Mouse (Mus musculus) kidney, embryonic 15.5 days (tissue): ENCODE measurements around the gene Aff4. TPM values are rescaled to one million over a fixed set of nuclear protein-coding genes. Genes with fewer than 3 reads are reported as not detected.

Experiments
- ATAC-seq: fragments of 200-750 bp; cut with Nextera tagmentation; replicated peaks from 2 replicates; pipeline ENCODE4 v1.8.0; 2017; ENCODE audit warnings: moderate TSS enrichment; ENCODE audit not compliant: low FRiP score
- H3K27ac ChIP-seq: fragments of 300-500 bp; sonication (generic); 2 replicates; pipeline ENCODE4 v1.5.1; 2015; ENCODE audit warnings: mild to moderate bottlenecking, inconsistent platforms
- H3K27me3 ChIP-seq: fragments of 300-500 bp; sonication (generic); 2 replicates; pipeline ENCODE4 v1.6.1; 2015; ENCODE audit warnings: inconsistent platforms
- H3K36me3 ChIP-seq: fragments of 300-500 bp; sonication (generic); 2 replicates; pipeline ENCODE4 v1.6.1; 2015; ENCODE audit warnings: inconsistent platforms
- H3K4me1 ChIP-seq: fragments of 300-500 bp; sonication (generic); 2 replicates; pipeline ENCODE4 v1.6.1; 2015; ENCODE audit warnings: inconsistent platforms
- H3K4me2 ChIP-seq: fragments of 300-500 bp; sonication (generic); 2 replicates; pipeline ENCODE4 v1.6.1; 2015; ENCODE audit warnings: moderate library complexity, mild to moderate bottlenecking, inconsistent platforms
- H3K4me3 ChIP-seq: fragments of 300-500 bp; sonication (generic); replicated peaks from 2 replicates; pipeline ENCODE4 v1.5.1; 2015; ENCODE audit warnings: mild to moderate bottlenecking, inconsistent platforms
- H3K9ac ChIP-seq: fragments of 300-500 bp; sonication (generic); 2 replicates; pipeline ENCODE4 v1.6.1; 2015; ENCODE audit warnings: mild to moderate bottlenecking, inconsistent platforms
- H3K9me3 ChIP-seq: fragments of 300-500 bp; sonication (generic); replicated peaks from 2 replicates; pipeline ENCODE4 v1.6.1; 2016; ENCODE audit warnings: inconsistent platforms
- WGBS: fragments of 180-500 bp; shearing (Covaris S2); methylation state at CpG from one replicate; pipeline ENCODE4 v1.1.7; 2015; ENCODE audit warnings: mixed read lengths; 5-methylcytosine and 5-hydroxymethylcytosine counted together
- polyA plus RNA-seq: library from polyadenylated mRNA; unstranded; fragments of >200 nt; fragmentation: Nextera tagmentation; extraction: Ambion mirVana; gene quantifications from 2 replicates; pipeline ENCODE4 v1.2.1, GENCODE M21; 2015

Aff4 gene
- polyA plus RNA-seq, 1 experiment from 2014 or later, result 32.1 TPM

- 37% methylated on average over 5 of the region's 5 CpGs for WGBS
These were observed 7.9 kb upstream of the Aff4 start for GRCm38 (mm10) chr11:53342711-53343110.

GRCm38 (mm10) chr11:53345328-53345727 lies 5.3 kb upstream of the Aff4 start:
- Histone ChIP-seq H3K4me2 (no peak overlapping the region), H3K27me3 (no peaks in the 10 kb centered on the region), H3K4me3 (no peak overlapping the region), H3K9me3 (no peaks in the 10 kb centered on the region), H3K27ac (no peak overlapping the region), H3K36me3 (no peaks in the 10 kb centered on the region), H3K9ac (no peak overlapping the region), H3K4me1 (peaks cover 12% of the 10 kb centered on the region; the same call in 1 of the 2 replicates)
- 26% methylated on average over 5 of the region's 5 CpGs for WGBS
- ATAC-seq, result no peak

More at GRCm38 (mm10) chr11:53342711-53343110, 7.9 kb upstream of the Aff4 start:
- Histone ChIP-seq H3K27ac (no peak overlapping the region), H3K27me3 (no peaks in the 10 kb centered on the region), H3K36me3 (no peaks in the 10 kb centered on the region), H3K4me1 (0 out of 2 replicates have a peak, but pooled peaks cover 7% of the 10 kb centered on the region), H3K4me2 (no peak overlapping the region), H3K9me3 (no peaks in the 10 kb centered on the region), H3K4me3 (no peak overlapping the region), H3K9ac (no peak overlapping the region)
- ATAC-seq, result no peak

GRCm38 (mm10) chr11:53345738-53346137 lies 4.9 kb upstream of the Aff4 start:
- H3K4me2 ChIP-seq, result no peak overlapping the region
- H3K9ac ChIP-seq, result no peak overlapping the region
- H3K36me3 ChIP-seq, result no peaks in the 10 kb centered on the region
- H3K9me3 ChIP-seq, result no peaks in the 10 kb centered on the region
- H3K4me1 ChIP-seq, result peaks cover 12% of the 10 kb centered on the region; the same call in 1 of the 2 replicates
- H3K27me3 ChIP-seq, result no peaks in the 10 kb centered on the region
- H3K4me3 ChIP-seq, result no peak overlapping the region
- no peak overlapping the region for H3K27ac ChIP-seq
- ATAC-seq, result no peak
- 44% methylated on average over 2 of the region's 2 CpGs for WGBS

GRCm38 (mm10) chr11:53351224-53351942 lies 750 bp downstream of the Aff4 start:
- peak overlapping the region; percentile 98 for H3K9ac ChIP-seq
- peaks cover 14% of the 10 kb centered on the region; the same call in 1 of the 2 replicates for H3K36me3 ChIP-seq
- H3K4me1 ChIP-seq, result peaks cover 11% of the 10 kb centered on the region
- no peak; the same call in 1 of the 2 replicates for ATAC-seq
- H3K27me3 ChIP-seq, result no peaks in the 10 kb centered on the region
- WGBS, result 1% methylated on average over 35 of the region's 35 CpGs
- H3K9me3 ChIP-seq, result no peaks in the 10 kb centered on the region
- H3K27ac ChIP-seq, result peak overlapping the region; percentile 96
- H3K4me3 ChIP-seq, result peak overlapping the region; percentile 80
- peak overlapping the region; percentile 91 for H3K4me2 ChIP-seq

GRCm38 (mm10) chr11:53351943-53352590 lies 1.4 kb downstream of the Aff4 start:
- no peak for ATAC-seq
- 4% methylated on average over 14 of the region's 14 CpGs for WGBS
- peak overlapping the region; percentile 98 for H3K9ac ChIP-seq
- peaks cover 11% of the 10 kb centered on the region for H3K4me1 ChIP-seq
- no peaks in the 10 kb centered on the region for H3K27me3 ChIP-seq
- peak overlapping the region; percentile 91 for H3K4me2 ChIP-seq
- peak overlapping the region; percentile 80 for H3K4me3 ChIP-seq
- no peaks in the 10 kb centered on the region for H3K9me3 ChIP-seq
- peak overlapping the region; percentile 96 for H3K27ac ChIP-seq
- H3K36me3 ChIP-seq, result peaks cover 14% of the 10 kb centered on the region; the same call in 1 of the 2 replicates

GRCm38 (mm10) chr11:53358504-53359155 lies 8.0 kb downstream of the Aff4 start:
- no peak overlapping the region for H3K4me3 ChIP-seq
- no peaks in the 10 kb centered on the region for H3K4me1 ChIP-seq
- H3K36me3 ChIP-seq, result peaks cover 21% of the 10 kb centered on the region
- no peaks in the 10 kb centered on the region for H3K9me3 ChIP-seq
- no peak overlapping the region for H3K27ac ChIP-seq
- ATAC-seq, result no peak
- H3K9ac ChIP-seq, result no peak overlapping the region
- WGBS, result 70% methylated on average over 5 of the region's 5 CpGs
- no peak overlapping the region for H3K4me2 ChIP-seq
- no peaks in the 10 kb centered on the region for H3K27me3 ChIP-seq

GRCm38 (mm10) chr11:53367032-53367431 lies 16.4 kb downstream of the Aff4 start:
- Histone ChIP-seq H3K36me3 (peaks cover 38% of the 10 kb centered on the region), H3K4me3 (no peak overlapping the region), H3K27me3 (no peaks in the 10 kb centered on the region), H3K27ac (no peak overlapping the region), H3K9me3 (no peaks in the 10 kb centered on the region), H3K9ac (no peak overlapping the region), H3K4me2 (no peak overlapping the region), H3K4me1 (no peaks in the 10 kb centered on the region)
- ATAC-seq, result no peak
- WGBS, result 68% methylated on average over 2 of the region's 2 CpGs

- Histone ChIP-seq H3K27me3 (no peaks in the 10 kb centered on the region), H3K4me2 (no peak overlapping the region), H3K9ac (no peak overlapping the region), H3K9me3 (no peaks in the 10 kb centered on the region), H3K4me1 (no peaks in the 10 kb centered on the region), H3K27ac (no peak overlapping the region), H3K36me3 (peaks cover 61% of the 10 kb centered on the region), H3K4me3 (no peak overlapping the region)
- 92% methylated on average over 1 of the region's 1 CpGs for WGBS
- no peak for ATAC-seq
These were observed 28.3 kb downstream of the Aff4 start for GRCm38 (mm10) chr11:53378918-53379317.

GRCm38 (mm10) chr11:53383758-53384428 lies 33.3 kb downstream of the Aff4 start:
- no peak overlapping the region for H3K4me3 ChIP-seq
- H3K4me2 ChIP-seq, result no peak overlapping the region
- 88% methylated on average over 2 of the region's 2 CpGs for WGBS
- no peaks in the 10 kb centered on the region for H3K9me3 ChIP-seq
- no peak for ATAC-seq
- no peaks in the 10 kb centered on the region for H3K4me1 ChIP-seq
- peaks cover 55% of the 10 kb centered on the region for H3K36me3 ChIP-seq
- no peak overlapping the region for H3K9ac ChIP-seq
- H3K27me3 ChIP-seq, result no peaks in the 10 kb centered on the region
- H3K27ac ChIP-seq, result no peak overlapping the region

GRCm38 (mm10) chr11:53393856-53394255 lies 43.2 kb downstream of the Aff4 start:
- Histone ChIP-seq H3K4me3 (no peak overlapping the region), H3K4me1 (no peaks in the 10 kb centered on the region), H3K9me3 (no peaks in the 10 kb centered on the region), H3K36me3 (peaks cover 70% of the 10 kb centered on the region), H3K27me3 (no peaks in the 10 kb centered on the region), H3K4me2 (no peak overlapping the region), H3K27ac (no peak overlapping the region), H3K9ac (no peak overlapping the region)
- 84% methylated on average over 1 of the region's 1 CpGs for WGBS
- ATAC-seq, result no peak

GRCm38 (mm10) chr11:53403638-53404037 lies 53.0 kb downstream of the Aff4 start:
- Histone ChIP-seq H3K27ac (no peak overlapping the region), H3K9me3 (no peaks in the 10 kb centered on the region), H3K9ac (no peak overlapping the region), H3K36me3 (peaks cover 91% of the 10 kb centered on the region), H3K4me1 (no peaks in the 10 kb centered on the region), H3K27me3 (no peaks in the 10 kb centered on the region), H3K4me3 (no peak overlapping the region), H3K4me2 (no peak overlapping the region)
- WGBS, result 89% methylated on average over 1 of the region's 1 CpGs
- no peak for ATAC-seq

GRCm38 (mm10) chr11:53411738-53412137 lies 61.1 kb downstream of the Aff4 start:
- no peak for ATAC-seq
- H3K9me3 ChIP-seq, result no peaks in the 10 kb centered on the region
- peaks cover 93% of the 10 kb centered on the region for H3K36me3 ChIP-seq
- no peak overlapping the region for H3K9ac ChIP-seq
- H3K4me3 ChIP-seq, result no peak overlapping the region
- H3K4me1 ChIP-seq, result no peaks in the 10 kb centered on the region
- no peak overlapping the region for H3K27ac ChIP-seq
- H3K4me2 ChIP-seq, result no peak overlapping the region
- no peaks in the 10 kb centered on the region for H3K27me3 ChIP-seq
